Mouse (Mus musculus): ENCODE measurements around the gene Timm50. TPM values are rescaled to one million over a fixed set of nuclear protein-coding genes. Genes with fewer than 3 reads are reported as not detected.

The Timm50 gene
- polyA plus RNA-seq (2015; fragmentation: Nextera tagmentation; extraction: Ambion mirVana): 116 and 125 TPM in 2 replicates

DNA sequence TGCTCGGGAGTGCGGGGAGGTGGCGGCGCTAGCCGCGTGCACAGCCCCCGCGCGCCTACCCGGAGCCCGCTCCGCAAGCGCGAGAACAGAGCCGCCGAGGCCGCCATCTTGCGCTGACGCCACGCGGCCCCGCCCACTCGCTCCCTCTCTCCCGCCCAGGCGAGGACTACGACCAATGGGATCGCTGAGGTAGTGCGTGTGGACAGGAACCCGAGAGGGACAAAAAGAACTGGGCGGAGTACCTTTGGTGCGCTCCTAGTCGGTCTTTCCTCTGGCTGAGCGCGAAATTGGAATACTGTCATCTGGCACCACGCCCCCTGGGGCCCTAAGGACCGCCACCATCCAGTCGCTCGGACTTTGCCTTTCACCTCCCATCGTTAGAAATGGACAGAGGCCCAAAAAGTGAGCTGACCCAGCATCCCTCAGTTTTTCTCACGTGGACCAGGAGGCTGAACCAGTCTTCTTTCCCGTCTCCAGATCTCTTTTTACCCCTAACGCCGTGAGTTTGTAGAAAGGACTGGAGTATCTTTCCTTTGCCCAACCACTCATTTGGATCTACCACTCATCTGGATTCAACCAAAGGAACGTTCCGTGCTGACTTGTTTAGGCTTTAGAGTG is at the start of gene Timm50:
Gene Timm50, minus strand, starts transcription at position 147 of the 618 bp plus-strand sequence.
- peak; percentile 94 for DNase-seq (ENCODE audit: low spot score)

DNA sequence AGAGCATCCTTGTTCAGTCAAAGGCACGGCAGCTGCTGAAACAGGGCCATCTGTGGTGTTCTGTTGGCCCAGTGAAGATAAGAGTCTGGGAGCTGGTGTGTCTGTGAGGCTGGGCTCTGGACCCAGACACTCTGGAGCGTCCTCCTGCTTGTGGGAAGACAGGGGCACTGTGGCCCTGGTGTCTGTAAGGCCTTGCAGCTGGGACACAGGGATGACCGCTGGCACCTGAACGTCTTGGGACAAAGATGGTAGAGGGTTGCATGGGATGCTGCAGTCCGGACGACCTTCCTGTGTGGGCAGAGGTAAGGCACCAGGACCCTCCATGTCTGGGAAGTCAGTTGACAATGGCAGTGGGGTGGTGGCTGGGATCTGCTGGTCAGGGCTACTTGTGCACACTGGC is 48.4 kb upstream of the Timm50 start:
- no peak for DNase-seq (ENCODE audit: low spot score)

DNA sequence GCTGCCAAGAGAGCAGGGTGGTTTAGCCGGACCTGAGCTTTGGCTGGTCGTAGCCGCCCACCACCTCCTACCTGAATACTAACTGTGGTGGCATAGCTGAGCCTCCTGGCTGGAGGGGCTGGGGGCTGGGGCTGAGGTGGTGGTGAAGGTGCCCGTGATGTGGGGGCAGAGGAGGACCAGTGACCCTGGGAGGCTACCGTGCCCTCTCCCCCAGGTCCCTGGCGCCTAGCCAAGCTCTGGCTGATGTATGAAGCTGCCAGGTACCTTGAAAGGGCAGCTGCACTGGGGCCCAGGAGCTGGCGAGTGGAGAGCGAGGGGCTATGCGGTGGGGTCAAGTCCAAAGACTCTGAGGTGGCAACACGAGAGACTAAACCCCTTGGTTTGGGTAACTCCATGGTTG is 48.0 kb upstream of the Timm50 start:
- no peak for DNase-seq (ENCODE audit: low spot score)

DNA sequence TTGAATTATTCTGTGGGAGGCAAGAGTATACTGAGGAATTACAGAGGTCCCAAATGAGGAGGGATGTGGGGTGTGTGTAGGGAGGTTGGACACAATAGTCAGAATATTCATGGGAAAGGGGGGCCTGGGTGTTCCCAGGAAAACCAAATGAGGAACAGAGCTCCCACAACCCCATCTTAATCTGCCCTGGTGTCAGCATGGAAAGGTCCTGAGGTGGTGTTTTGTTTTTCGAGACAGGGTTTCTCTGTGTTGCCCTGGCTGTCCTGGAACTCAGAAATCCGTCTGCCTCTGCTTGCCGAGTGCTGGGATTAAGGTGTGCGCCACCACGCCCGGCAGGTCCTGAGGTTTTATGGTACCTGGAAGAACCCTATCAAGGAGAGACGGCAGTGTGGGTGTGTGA is 46.6 kb upstream of the Timm50 start:
- no peak for DNase-seq (ENCODE audit: low spot score)

DNA sequence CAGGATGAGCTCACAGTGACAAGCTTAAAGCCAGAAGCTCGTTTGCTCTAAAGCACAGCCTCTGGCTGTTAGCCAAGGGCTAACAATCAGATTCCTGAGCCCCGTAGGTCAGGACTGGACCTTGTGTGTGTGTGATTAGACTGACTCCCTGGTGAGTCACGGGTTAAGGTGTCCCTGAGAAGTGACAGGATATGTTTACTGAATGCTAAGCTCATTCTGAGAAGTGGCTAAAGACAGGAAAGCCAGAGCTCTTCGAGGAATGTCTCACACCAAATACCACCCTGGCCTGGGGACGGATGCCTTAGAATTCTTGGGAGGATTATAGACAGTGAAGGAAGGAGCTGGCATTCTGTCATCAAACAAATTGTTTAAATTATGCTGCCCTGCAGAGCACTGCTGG is 46.1 kb upstream of the Timm50 start:
- DNase-seq (ENCODE audit: low spot score): no peak

DNA sequence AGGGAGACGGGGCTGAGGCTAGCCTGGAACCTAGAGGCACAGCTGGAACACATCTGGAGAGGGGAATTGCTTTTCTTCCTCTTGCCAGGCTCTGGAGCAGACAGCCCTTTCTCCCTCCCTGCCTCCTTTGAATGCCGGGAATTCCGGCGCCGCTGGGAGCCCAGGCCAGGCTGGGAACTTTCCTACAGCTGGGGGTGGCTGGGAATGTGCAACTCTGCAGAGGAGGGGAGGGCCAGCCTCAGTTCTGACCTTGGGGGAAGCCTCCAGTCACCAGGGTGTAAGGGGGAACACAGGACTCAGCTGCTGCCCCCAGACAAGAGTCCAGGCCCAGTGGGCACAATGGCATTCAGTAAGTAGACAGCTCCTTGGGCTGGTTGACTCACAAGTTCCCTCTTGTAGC is 45.1 kb upstream of the Timm50 start:
- DNase-seq (ENCODE audit: low spot score): no peak

DNA sequence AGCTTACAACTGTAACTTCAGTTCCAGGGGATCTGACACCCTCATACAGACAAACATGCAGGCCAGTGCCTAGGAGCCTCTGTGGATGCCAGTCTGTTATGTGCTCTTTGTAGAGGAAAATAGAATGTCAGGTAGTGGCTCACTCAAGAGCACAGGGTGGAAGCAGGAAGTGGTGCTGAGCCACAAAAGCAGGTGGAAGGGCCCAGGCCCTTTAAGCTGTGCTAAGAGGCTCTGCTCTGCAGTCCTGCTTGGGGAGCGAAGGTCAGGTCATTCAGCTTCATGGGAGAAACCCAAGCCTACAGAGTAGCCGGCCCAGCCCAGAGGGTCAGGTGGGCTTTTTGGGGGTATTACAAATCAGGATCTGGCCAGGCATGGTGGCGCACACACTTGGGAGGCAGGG is 43.3 kb upstream of the Timm50 start:
- DNase-seq (ENCODE audit: low spot score): peak; percentile 69

DNA sequence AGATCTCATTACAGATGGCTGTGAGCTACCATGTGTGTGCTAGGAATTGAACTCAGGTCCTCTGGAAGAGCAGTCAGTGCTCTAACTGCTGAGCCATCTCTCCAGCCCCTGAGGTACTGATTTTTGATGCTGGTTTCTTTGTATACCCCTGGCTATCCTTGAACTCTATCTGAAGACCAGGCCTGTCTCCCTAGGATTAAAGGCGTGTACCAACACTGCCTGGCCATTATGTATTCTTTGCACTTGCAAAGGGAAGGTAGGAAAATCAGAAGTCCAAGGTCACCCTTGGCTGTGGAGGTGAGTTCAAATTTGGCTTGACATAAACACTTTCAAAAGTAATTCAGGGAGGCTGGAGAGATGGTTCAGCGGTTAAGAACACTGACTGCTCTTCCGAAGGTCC is 42.7 kb upstream of the Timm50 start:
- DNase-seq (ENCODE audit: low spot score): no peak

DNA sequence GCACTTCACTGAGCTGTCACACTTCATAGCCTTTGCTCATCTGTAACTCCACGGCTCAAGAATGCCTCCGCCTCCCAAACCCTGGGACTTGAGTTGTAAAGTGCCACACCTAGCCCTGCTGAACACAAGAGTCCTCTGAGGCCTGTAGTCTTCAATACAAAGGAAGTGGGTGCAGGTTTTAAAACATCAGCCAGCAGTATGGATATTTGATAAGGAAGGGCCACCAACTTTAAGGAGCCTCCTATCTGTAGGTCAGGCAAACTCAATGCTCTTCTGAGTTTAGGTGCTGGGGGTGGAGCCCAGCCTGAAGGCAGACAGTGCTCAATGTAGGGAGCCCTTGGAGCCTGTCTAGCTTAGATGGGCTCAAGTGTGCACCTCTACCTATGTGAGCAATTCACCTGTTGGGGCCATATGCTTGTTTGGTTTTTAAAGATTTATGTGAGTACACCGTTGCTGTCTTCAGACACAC is 42.3 kb upstream of the Timm50 start:
- no peak for DNase-seq (ENCODE audit: low spot score)

DNA sequence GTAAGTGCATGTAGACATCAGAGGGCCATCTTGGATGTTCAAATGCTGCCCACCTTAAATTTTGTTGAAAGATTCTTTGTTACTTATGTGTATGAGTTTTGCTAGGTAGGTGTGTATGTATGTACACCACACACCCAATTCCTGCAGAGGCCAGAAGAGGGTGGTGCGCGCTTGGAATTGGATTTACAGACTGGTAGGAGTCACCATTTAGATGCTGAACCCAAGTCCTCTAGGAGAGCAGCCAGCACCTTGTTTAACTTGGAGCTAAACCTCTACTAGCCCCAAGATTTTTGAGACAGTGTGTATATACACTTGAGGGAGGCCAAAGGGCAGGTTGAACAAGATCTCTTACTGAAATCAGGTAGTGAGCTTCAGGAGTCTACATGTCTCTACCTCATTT is 41.4 kb upstream of the Timm50 start:
- no peak for DNase-seq (ENCODE audit: low spot score)

DNA sequence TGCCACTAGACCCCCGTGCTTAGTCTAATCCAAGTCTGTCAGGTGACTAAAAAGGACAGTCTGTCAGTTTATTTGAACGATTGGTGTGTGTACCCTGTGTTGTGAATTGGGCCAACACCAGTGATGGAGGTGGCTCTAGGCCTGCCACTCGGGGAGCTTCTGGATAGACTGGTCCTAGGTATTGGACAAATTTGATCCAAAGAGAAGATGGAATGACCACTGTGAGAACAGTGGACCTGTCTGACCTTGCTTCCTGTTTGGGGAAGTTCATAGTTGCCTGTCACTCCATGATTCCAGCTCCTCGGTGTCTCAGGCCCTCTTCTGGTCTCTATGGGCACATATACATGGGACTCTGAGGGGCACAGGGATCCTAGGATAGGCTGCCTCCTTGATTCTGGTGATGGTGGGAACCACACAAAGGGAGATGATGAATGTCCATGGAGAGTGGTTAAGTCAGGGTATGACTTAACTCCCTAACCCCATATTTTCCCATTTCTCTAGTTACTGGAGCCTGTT is 39.9 kb upstream of the Timm50 start:
- no peak for DNase-seq (ENCODE audit: low spot score)

DNA sequence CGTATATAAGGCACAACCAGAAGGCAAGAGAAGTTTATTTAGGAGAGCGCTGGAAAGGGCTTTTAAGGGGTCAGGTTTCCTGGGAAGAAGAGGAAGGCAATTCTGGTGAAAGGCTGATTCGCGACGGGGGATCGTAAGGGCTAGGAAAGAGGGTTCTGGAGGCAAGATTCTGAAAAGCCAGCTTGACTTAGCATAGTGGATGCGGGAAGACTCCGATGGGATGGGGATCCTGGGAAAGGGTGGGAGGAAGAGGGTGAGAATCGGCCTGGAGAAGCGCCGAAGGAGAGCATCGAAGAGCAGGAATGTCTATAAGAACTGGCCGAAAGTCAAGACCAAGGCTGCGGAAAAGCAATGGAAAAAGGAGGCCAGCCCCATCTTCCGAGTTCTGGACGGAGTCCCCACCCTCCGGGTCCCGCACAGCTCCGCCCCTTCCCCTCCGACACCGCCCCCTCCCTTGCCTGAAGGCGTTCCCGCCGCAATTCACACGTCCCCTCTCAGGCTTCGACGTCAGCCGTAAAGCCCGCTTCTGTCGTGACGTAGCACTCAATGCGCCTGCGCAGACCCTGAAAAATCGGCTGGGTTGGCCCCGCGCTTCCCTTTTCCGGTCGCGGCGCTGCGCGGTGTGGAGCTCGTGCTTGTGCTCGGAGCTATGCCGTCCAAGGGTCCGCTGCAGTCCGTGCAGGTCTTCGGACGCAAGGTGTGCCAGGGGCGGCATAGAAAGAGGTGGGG is 38.4 kb upstream of the Timm50 start, which contains the start of gene Rps16:
Gene Rps16, plus strand, starts transcription at position 498 of the 729 bp plus-strand sequence.
- peak; percentile 99 for DNase-seq (ENCODE audit: low spot score)

DNA sequence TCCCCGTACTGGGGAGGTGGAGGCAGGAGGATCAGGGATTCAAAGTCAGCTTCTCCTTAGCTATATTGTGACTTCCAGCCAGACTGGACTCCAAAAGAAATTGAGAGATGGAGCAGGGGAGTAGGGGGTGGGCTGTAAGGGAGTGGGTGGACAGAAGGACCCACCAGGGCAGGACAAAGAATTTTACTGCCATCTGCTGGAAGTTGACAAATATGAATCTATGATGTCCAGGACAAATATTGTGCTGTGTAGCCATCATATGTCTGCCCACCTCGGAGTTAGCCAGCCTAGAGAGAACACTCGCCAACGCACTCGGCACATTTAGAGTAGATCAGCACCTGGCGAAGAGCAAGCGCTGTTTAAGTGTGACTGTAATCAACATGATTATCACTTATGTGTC is 36.7 kb upstream of the Timm50 start:
- DNase-seq (ENCODE audit: low spot score): no peak

DNA sequence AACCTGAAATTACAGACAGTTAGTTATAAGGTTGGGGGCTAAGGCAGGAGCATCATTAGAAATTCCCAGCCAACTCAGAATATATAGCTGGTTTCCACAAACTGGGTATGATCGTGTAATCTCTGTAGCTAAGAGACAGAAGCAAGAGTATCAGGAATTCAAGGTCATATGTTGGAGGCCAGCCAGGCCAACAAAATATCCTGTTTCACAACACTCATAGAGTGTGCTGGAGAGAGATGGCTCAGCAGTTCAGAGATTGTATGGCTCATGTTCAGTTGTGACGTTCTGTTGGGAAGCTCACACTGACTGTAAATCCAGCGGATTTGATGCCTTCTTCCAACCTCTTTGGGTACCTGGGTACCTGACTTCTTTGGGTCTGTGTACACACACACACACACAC is 35.9 kb upstream of the Timm50 start:
- no peak for DNase-seq (ENCODE audit: low spot score)

DNA sequence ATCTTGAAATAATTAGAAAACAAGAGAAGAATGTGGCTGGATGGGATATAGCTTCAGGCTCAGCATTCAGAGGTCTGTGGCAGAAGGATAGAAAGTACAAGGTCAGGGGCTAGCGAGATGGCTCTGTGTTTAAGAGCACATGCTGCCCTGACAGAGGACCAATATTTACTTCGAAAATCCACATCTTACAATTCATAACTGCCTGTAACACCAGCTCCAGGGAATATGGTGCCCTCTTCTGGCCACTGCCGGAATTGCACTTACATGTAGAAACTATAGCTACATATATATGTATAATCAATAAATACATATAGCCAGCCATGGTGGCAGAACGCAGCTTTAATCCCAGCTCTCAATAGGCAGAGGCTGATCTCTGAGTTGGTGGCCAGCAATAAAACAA is 32.8 kb upstream of the Timm50 start:
- peak; percentile 73 for DNase-seq (ENCODE audit: low spot score)

DNA sequence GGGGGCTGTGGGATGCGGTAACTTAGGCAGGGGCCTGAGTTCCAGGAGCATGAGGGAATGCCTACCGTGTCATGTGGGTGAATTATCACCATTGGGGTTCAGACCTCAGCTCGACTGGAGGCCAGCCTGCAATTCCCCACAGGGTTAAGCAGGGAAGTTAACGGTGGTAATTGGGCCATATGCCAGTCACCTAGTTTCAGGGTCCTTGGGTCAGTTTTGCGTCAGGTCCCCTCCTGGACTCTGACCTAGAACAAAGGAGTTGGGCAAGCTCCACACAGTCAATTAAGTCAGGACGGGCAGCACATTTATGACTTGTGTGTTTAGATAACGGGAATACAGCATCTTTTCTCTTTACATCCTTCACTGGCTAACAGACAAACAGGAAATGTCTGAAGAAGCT is 29.5 kb upstream of the Timm50 start:
- DNase-seq (ENCODE audit: low spot score): no peak

DNA sequence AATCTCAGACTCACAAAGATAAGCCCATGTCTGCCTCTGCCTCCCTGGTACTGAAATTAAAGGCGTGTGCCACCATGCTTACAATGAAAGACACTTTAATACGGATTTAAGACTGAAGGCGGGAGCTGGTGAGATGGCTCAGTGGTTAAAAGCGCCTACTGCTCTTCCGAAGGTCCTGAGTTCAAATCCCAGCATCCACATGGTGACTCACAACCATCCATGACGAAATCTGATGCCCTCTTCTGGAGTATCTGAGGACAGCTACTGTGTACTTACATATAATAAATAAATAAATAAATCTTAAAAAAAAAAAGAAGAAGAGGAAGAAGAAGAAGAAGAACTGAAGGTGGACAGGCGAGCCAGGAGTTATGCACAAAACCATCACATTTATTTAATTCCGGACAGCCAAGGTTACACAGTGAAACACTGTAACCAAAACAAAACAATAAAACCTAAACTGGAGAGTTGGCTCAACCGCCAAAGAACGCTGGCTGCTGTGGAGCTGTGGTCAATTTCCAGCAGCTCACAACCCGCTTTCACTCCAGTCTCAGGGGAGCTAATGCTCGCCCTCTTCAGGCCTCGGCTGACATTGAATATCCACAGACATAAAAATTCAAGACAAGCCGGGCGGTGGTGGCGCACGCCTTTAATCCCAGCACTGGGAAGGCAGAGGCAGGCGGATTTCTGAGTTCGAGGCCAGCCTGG is 27.5 kb upstream of the Timm50 start:
- DNase-seq (ENCODE audit: low spot score): peak; percentile 59

DNA sequence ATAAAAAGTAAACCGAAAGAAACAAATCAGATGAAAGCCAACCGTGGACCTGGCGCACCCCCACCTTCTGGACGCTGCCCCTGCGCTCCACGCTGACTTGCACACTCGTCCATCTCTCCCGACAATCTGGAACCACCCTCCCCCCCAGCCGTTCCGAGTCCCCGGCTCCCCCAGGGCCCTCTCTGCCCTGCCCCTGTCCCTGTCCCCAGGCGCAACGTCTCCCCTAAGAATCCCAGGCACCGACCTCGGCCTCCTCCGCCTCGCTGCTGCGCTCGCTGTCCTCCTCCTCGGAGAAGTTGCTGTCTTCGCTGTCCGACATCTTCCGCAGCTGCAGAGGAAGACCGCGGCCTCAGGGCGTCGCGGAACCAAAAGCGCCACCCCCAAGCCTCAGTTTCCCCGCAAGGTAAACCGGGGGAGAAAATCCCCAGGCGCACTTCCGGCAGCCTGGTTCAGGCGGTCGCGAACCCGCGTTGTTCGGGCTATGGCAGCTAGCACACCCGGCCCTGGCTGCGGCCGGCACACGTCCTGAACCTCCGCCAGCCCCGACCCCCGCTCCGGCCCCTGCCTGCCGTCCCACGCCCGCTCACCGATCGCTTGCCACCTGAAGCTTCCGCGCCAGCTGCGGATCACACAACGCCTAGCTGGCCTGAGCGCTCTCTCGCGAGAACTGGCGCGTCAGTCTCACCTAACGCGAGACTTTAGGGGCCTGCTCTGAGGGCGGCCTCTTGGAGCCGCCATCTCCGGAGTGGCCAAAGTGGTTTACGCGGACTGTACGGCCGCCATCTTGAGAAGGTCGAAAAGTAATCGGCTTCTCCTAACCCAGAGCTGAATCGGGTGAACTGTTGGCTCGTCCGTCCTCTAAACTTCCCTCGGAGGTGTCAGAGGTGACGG is 26.5 kb upstream of the Timm50 start, which contains the start of gene Supt5:
Gene Supt5, minus strand, starts transcription at position 639 of the 891 bp plus-strand sequence.
- peak; percentile 99 for DNase-seq (ENCODE audit: low spot score)

DNA sequence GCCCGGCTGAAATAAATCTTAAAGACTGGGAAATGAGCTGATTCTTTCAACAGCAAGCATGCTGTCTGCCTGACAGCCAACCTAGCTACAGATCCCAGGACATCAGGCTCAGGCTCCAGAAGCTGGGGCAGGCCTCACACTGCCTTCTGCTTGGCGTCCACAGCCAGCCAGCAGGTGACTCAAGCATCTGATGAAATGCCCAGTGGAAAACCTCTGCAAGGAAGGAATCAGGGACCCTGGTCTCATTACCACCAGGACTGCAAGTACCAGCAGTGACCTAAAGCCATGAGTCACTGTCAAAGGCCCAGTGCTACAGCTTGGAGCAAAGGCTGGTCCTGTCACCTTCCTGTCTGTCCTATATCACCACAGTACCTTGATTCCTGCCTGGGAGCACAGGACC is 23.6 kb upstream of the Timm50 start:
- DNase-seq (ENCODE audit: low spot score): no peak

DNA sequence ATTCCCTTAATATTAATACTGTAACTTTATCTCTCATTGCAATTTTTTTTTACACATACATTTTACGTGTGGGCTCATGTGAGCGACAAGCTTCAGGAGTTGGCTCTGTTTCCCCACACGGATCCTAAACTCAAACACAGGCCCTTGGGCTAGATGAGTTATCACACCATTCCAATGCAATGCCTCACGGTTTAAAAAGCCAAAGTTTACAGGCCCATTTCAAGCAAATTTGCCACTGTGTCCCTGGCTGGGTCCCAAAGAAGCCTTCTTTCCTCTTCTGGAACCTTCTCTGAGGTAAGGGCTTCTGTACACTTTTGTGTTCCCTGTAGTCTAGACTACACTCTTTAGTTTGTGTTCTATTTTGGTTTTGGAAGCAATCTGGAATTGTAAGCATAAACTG is 22.7 kb upstream of the Timm50 start:
- no peak for DNase-seq (ENCODE audit: low spot score)

DNA sequence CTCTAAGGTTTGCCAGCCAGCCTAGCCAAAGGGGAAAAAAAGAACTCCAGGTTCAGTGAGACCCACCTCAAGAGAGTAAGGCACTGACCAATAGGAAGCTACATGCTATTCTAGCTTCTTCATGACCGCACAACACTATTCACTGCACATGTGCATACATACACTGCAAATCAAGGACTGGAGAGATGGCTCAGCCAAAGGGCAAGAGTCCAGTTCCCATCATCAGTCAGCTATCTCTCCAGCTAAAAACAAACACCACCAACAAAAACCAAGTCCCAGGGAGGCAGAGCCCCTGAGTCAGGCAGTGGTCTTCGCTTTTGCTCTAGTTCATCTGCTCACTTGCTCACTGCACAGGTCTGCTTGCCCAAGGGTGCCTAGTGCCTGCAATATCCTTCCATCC is 16.4 kb upstream of the Timm50 start:
- DNase-seq (ENCODE audit: low spot score): no peak
